Mouse (Mus musculus): ENCODE measurements around the gene Kazald1.

Kazald1 gene

DNA sequence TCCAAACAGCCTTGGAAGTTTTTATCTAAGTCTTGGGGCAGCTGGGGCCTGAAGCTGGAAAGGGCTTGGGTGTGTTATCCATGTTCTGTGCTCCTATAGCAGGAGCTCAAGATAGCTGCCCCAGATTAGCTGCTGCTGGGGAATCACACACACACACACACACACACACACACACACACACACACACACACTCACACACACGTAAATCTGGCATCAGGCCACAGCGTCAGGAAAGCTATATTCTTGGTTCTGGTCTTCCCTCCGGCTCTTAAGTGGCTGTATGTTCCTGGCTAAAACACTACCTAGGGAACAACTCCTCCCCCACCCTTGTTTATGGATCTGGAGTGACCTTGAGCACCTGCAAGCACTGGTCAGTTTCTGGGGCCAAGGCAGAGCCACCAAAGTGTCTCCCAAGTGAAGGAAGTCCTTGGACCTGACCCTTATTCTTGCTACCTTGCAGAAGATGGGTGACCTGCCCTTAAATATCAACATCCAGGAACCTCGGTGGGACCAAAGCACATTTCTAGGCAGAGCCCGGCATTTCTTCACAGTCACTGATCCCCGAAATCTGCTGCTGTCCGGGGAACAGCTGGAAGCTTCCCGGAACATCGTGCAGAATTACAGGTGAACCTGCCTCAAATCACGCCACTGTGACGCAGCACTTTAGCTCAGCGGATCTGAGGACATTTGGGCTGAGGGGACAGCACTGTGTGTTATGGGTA lies 26.2 kb upstream of the Kazald1 start:
- no peak for DNase-seq

DNA sequence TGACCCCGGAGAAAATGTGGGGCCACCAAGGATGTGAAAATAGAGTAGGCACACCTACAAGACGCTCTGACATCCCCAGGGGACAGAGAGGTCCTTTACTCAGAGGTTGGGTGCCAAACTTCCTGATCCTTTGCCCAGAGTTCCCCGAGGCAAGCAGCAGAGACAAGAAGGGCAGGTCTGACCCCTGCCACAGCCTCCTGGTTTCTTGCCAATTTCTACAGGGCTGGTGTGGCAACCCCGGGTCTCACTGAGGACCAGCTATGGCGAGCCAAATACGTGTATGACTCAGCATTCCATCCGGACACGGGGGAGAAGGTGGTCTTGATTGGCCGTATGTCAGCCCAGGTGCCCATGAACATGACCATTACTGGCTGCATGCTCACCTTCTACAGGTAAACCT lies 25.5 kb upstream of the Kazald1 start:
- no peak for DNase-seq

DNA sequence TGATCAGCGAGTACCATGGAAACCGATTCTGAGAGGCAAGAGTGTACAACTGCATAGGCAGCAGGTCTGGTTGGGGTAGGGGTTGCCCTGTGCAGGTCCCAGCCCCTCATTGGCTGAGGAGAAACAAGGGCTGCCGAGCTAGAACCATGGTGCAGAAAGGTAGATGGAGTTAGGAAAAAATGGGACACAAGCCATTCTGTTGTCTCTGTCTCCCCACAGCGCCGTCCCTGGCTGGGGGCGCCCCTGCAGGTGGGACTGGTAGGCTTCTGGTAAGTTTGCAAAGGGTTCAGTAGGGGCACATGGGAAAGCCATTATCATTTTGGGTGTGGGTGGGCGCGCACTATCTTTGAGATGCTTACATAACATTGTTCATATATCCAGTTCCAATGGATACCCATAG lies 21.6 kb upstream of the Kazald1 start:
- no peak for DNase-seq

DNA sequence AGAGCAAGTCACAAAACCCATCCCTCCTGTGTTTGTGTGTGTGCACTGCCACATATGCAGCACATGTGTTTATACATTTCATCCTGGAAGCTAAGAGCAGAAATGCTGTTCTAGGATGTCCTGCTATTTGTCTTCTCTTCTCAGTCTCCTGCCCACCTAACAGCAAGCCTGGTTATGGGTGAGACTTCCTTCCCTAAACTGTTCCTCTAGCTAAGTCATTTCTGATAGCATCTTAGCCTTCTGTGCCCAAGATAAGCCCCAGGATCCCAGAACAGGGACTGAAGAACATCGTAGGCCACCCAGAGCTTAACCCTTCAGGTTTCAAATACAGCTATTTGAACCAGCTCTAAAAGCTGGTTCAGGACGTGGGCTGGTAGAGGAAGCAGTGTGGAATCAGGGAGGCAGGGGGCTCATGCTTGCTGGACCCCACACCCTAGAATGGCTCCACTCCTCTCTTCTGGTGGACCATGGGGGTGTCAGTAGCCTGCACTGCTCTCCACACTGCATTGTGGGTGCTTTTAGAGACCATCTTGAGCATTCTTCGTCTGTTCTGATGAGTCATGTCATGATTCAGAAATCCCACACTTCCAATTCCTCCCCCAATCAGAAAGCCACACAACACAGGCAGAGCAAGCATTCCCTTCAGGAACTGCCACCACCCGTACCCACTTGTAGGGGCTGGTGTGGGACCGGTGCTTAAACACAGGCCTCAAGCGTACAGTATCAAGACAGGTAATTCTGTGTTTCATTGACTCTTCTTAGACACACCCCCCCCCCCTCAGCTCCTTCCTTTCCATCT lies 19.9 kb upstream of the Kazald1 start:
- no peak for DNase-seq

DNA sequence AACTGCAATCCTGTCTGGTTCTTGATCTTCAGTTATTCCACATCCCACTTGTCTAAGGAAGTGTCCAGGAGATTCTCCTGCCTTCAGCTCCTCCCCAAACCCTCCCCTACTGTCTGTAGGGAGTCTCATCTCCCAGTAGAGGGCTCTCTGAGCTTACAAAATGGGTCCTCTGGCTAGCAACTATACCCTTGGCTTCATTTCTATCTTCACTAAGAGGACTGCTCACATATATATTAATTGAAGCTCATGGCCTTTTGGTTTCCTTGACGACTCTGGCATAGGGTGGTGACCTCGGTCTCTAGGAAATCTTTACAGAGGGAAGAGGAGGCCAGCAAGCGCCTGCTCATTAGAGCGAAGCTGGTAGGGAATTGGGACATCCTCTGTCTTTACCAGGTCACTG lies 18.7 kb upstream of the Kazald1 start:
- no peak for DNase-seq

DNA sequence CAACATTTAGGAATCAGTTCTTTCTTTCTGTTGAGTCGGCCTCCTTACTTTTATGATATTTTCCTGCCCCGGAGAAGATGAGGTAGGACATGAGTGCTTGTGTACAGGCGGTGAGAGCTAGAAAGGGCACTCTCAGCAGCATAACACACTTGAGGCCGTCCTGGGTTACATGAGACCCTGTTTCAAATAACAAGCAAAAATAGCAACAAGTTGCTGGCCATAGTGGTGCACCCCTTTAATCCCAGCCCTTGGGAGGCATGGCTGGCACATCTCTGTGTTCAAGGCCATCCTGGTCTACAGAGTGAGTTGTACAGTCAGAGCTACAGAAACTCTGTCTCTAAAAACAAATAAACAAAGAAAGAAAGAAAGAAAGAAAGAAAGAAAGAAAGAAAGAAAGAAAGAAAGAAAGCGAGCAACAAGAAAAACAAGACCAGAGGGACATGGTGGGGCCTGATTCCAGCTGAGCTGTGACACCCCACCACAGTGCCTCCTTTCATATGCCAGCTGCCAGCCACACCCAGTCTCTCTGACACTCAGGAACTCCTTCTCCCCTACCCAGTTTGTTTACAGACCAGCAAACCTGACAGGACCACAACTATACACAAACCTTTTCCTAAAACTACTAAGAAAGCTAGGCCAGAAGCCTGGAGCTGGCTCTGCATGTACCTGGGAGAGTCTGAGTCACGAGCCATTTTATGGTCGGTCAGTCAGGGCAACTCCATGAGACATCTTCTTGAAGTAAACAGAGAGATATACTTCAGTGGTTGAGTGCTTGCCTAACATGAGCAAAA lies 17.9 kb upstream of the Kazald1 start:
- no peak for DNase-seq

DNA sequence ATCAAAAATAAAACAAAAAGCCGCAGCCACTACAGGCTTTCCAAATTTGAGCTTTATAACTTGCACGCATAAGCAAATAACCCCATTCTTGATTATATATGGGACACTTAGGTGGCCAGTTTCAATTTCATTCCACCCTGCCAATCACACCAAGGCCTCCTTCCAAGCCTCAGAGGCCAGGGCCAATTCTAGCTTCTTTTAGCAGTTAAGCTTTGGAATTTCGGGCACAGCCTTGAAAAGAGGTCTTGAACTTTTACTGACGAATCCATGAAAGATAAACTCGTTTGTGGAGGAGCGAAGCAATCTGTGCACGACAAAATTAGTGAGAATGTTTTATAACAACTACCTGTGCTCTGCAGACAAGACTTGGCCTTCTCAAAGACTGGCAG lies 17.3 kb upstream of the Kazald1 start:
- no peak for DNase-seq

DNA sequence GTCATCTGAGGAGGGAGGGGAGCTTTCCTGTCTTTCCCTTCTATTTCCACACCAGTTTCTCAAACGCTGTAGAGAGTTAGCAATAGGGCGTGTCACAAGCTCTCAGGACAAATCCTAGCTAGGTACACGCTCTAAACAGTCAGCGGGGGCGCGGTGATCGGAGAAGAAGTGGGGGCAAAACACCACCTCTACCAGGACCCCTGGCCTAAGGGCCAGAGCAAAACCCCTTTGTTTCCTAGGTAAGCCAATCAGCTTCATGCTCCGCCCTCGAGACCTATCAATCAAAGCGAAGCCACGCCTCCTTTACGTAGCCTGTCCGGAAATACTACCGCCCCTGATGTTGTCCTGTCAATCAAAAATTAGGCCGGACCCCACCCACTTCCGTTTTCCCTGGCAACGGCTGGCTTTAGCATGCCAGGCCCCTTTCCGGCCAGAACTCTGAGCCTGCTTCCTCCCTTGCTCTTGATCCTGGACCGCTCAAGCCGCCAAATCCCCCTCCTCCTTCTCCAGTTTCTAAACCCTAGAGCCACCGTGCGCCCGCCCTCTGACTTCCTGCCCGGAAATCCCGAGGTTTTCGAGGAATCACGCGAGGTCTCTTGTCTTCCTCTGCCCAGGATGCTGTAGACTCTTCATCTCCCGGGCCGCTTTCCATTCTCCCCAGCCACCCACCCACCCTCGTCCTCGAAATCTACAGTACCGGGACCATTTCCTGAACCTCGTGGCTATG lies 16.8 kb upstream of the Kazald1 start:
- peak; percentile 96 for DNase-seq

DNA sequence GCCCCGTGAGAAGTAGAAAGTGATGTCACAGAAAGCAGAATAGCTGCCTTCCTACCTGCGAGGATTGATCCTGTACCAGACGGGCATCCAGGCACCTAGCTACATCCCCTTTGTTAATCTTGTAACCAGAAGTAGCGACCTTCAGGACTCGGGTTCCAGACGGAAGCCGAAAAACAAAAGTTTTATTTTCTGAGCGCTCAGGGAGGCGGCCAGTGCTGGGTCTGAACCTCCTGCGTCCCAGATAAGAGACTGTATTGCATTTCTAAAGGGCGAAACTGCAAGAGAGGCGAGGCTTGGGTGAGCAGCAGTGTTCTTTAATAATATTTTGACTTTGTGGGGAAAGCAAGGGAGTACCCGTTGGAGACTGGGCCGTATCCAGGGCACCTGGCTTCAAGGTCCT lies 16.2 kb upstream of the Kazald1 start:
- no peak for DNase-seq

DNA sequence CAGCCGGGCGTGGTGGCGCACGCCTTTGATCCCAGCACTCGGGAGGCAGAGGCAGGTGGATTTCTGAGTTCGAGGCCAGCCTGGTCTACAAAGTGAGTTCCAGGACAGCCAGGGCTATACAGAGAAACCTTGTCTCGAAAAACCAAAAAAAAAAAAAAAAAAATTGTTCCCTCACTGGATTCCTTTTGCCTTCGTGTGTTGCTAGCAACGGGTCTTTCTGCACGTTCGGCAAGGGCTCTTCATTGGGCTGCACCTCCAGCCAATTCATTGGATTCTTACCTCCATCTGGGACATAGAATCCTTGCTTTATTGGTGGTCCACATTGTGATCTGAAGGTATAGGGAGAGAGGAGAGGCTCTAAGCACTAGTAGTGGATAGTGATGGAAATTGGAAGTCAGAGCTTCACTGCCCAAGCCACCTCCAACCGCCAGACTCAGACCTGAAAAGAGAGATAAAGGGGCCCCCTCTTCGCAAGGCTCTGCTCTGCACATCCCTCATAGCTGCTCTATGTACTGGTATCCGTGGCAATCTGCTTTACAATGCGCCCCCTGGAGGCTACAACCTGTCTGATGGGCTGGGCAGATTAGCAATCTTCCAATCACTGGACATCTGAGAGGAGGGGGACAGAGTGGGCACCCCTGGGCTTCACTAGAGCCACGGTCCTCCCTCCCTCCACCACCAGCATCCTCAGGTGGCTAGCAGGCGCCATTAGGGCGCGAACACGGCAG lies 11.3 kb upstream of the Kazald1 start:
- DNase-seq: no peak

DNA sequence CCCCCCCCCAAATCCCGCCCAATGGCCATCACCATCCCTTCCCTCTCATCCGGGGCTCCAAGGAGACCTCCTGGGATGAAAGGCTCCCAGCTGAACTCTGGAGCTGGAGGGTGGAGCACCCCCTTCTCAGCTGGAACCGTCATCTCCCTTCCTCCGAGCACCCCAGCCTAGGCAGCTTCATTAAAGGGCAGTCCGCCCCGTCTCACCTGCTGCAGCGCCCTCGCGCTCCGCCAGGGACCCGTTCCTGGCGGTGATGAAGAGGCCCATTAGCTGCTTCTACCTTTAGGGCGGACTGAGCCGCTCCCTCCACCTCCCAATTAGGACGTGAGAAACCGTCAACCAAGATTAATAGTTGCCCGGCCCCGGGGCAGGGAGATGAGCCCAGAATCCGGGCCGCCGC lies 9.8 kb upstream of the Kazald1 start:
- no peak for DNase-seq

DNA sequence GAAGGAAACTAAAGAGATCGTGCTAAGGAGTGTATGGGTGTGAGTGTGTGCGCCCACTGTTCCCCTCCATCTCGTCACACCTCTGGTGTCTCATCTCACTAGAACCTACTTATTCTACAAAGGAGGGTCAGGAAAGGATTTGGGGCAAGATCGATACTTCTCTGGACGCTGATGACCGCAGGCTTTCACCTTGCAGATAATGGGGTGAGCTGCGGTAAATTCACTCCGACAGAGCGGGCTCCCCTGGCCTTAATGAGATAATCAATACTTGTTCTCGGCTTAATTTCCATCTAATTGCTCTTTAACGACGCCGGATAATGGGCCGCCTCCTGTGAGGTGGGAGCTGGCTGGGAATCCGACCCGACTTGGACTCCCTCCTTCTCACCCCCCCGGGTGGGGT lies 7.9 kb upstream of the Kazald1 start:
- no peak for DNase-seq

DNA sequence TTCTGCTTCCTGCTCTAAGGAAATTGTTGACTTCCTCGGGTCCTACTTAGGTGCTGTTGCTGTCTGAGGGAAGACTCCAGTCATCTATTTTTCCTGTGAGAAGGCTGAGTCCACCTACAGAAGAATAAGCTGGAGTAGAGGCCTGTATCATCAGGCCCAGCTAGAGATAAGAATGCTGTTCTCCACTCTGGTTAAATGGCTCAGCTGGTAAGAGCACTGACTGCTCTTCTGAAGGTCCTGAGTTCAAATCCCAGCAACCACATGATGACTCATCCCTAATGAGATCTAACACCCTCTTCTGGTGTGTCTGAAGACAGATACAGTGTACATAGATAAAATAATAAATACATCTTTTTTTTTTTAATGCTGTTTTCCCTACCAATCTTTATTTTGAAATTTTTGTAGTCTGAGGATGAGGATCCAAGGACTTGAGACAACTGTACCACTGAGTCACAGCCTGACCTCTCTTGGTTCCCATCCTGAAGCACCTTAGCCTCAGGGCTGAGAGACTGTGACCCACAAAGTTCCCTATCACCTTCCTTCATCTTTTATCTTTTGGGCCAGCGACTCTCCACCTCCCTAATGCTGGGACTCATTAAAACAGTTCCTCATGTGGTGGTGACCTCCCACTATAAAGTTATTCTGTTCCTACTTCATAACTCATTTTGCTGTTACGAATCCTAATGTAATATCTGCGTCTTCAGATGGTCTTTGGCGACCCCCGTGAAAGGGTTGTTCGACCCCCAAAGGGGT lies 7.1 kb upstream of the Kazald1 start:
- DNase-seq: no peak

DNA sequence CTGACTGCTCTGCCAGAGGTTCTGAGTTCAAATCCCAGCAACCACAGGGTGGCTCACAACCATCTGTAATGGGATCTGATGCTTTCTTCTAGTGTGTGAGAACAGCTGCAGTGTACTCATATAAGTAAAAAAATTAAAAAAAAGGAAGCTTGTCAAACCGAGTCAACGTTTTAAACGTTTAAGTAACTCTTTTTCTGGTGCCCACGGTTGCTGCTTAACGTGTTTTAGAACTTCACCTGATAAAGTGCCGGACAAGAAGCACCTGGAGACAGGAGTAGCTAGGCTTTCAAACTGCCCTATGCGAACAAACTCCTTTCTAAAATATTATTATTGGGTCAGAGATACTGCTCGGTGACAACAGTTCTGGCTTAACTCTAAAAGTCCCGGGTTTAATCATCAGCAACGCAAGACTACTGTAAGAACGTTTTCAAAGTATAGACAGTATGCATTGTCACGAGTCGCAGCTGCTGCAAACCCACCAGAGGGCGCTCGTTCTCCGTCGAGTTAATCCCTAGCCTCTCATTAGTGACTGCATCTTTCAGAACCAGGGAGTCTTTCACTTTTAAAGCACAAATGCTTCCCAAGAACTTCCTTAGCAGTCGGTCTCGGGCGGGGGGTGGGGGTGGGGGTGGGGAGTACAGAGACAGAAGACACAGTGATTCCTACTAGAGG lies 1.0 kb upstream of the Kazald1 start:
- no peak for DNase-seq

DNA sequence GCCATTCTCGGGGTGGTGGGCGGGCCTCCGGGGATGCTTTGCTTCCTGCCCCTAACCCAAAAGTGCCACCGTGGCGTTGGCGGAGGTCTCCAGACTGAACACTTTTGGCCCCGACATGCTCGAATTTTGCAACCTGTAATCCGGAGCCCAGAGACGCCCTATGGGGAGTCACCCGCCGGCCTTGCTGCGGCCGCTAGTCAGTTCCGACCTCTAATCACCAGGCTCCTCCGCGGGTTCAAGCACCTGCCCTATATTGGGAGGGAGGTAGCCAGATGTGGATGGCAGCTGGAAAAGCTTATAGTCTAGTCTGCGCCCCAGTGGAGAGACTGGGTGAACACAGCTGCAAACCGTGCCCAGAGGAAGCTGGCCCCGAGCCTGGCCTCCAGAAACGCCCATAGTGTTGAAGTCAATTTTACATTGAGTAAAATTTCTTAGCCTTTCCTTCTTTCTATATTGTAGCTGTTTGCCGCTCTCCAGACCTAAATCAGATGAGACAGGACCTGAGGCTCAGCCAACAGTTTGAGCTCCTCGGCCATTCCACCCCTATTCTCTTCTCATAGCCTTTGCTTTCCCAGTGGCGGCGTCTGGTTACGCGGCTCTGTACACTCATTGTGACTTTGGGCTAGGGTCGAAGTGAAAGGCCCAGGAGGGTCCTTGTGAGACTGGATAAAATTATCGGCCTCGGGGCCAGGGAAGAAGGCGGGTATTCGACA lies 438 bp downstream of the Kazald1 start:
- DNase-seq: no peak

DNA sequence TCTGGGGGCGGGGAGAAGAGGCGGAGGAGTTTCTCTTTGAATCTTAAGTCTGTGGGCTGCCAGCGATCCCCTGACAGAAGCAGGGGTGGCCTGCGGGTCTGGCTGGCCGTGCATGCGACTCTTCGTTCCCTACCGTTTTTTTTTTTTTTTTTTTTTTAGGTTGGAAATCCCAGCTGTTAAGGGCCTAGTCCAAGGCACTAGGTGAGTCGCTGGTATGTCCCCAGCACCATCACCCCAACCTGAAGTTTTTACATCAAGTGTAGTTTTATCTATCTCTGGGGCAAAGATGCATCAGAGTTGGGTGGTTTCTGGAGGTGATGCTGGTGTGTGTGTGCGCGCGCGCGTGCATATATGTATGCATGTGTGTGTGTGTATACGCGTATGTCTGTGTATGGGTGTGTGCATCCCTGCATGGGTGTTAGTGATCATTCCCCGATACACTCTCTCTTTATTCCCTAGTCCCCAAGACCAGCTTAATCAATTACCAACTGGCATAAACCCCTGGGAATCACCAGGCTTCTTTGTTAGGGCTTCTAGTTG lies 1.1 kb downstream of the Kazald1 start:
- DNase-seq: no peak

DNA sequence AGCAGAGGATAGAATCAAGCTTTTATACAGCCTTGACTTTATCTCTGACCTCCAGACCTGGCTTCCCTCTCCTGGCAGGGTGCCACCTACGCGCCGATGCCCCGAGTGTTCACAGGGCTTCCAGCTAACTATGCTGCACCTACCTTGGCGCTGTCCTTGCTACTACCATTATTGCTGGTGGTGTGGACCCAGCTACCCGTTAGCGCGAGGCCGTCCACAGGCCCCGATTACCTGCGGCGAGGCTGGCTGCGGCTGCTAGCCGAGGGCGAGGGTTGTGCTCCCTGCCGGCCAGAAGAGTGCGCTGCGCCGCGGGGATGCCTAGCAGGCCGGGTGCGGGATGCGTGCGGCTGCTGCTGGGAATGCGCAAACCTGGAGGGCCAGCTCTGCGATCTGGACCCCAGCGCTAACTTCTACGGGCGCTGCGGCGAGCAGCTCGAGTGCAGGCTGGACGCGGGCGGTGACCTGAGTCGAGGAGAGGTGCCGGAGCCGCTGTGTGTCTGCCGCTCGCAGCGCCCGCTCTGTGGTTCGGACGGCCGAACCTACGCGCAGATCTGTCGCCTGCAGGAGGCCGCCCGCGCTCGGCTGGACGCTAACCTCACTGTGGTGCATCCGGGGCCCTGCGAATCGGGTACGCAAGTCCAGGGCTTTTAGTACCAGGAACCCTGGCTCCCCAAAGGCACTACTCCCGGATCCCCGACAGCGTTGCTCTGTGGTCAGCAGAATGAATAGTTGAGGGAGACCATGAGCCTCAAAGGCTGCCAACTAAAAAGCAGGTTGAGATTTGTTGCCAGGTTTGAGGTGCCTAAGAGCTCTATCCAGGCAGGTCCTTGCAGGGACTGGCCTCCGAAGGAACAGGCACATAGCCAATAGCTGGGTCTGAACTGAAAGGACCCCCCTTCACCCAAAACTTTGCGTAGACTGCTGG lies 1.8 kb downstream of the Kazald1 start:
- no peak for DNase-seq

DNA sequence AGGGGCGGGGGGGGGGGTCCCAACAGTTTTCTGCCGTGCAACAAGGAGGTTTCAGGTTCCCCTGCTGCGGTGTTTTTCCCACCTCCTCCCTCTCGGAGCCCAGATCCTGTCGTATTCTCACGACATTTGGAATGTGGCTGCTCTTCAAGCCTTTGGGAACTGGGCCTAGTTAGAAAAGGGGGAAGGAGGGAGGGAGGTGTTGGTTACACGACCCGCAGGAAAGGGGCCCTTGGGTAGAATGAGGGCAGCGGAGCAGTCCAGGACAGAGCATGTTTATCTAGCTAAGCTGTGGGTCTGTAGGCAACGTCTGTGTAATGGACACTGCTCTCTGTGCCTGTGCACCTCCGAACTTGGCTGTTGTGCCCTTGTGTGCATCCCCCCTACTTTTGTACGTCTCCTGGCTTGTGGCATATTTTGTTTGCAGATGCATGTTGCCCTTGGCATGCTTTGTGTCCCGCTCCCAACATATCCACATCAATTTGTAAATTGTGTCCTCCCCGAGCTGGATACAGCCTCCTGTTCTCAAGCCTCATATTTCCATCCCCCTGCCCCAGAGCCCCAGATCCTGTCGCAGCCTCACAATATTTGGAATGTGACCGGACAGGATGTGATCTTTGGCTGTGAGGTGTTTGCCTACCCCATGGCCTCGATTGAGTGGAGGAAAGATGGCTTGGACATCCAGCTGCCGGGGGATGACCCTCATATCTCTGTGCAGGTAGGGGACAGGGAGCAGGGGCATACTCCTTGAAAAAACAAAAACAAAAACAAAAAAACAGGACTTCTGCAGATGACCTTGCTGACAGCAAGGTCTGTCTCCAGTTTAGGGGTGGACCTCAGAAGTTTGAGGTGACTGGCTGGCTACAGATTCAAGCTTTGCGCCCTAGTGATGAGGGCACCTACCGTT lies 3.0 kb downstream of the Kazald1 start:
- no peak for DNase-seq

Data from layer of hippocampus, adult 9-11 months (tissue).